Mouse (Mus musculus): ENCODE results near the gene Lgi2.

Gene Lgi2

GRCm38 (mm10) chr5:52565813-52566531 lies at the start of gene Lgi2:
Gene Lgi2, minus strand, starts transcription at chr5:52566462.
- peak; percentile 23 for DNase-seq

GRCm38 (mm10) chr5:52615421-52615820 lies 49.2 kb upstream of the Lgi2 start:
- DNase-seq, result no peak

GRCm38 (mm10) chr5:52614686-52615085 lies 48.4 kb upstream of the Lgi2 start:
- DNase-seq, result peak; percentile 34

DNA sequence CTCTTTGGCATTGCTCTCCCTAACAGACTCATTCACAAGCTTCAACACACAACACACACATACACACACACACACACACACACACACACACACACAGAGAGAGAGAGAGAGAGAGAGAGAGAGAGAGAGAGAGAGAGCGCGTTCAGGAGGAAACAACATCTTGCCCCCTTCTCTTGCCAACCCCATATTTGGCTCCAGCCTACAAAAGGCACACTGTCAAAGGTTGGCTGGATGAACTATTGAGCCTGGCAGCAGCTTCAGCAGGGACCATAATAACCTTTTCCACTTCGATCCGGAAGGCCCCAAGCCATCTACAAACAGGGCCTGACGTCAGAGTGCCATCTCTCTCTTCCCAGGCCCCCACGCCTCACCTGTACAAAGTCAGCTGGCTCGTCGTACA lies 46.5 kb upstream of the Lgi2 start:
- DNase-seq, result no peak

DNA sequence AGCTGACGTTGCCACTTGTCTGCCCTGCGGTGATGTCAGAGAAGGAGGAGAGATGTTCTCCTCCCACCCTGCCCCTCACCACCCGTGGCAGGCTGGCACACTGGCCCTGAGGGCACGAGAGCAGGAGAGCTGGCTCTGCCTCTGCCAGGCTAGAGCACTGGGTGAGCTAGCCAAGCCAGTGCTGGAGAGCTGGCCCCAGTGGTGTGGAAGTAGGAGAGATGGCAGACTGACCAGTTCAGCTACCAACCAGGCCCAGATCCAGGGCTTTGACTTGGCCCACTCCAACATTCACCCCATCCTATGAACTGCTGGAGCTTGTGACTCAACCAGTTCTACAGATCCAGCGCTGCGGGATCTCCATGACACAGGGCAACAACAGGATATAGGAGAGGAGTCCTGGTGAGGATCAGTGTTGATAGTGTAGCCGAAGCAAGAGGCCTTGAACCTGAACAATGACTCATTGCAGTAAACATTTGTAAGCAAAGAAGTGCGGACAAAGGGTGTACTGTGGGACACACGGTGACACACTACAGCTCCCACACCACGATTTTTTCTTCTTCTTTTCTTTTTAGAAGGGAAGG lies 45.1 kb upstream of the Lgi2 start:
- DNase-seq, result no peak

GRCm38 (mm10) chr5:52610306-52610705 lies 44.0 kb upstream of the Lgi2 start:
- DNase-seq, result no peak

DNA sequence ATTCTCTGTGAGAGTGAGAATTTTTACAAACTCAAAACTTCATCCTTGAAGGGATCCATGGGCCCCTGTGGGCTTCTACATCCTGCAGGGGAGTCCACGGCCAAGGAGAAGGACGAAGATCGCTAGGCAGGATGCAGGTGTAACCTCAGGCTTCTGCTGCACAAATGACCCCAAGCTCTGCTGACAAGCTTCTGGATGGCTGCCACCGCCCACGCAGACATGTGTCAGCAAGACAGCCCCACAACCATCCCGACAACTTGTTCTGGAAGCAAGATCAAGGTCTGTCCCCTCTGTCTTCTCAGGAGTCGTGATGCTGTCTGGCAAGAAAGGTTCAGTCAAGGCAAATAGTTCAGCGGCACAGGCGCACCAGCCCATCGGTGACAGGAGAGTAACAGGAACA lies 43.4 kb upstream of the Lgi2 start:
- DNase-seq, result peak; percentile 51

- DNase-seq, result no peak
Measured at GRCm38 (mm10) chr5:52604582-52605041, 38.4 kb upstream of the Lgi2 start.

- DNase-seq, result no peak
Measured at GRCm38 (mm10) chr5:52590612-52591011, 24.4 kb upstream of the Lgi2 start.

DNA sequence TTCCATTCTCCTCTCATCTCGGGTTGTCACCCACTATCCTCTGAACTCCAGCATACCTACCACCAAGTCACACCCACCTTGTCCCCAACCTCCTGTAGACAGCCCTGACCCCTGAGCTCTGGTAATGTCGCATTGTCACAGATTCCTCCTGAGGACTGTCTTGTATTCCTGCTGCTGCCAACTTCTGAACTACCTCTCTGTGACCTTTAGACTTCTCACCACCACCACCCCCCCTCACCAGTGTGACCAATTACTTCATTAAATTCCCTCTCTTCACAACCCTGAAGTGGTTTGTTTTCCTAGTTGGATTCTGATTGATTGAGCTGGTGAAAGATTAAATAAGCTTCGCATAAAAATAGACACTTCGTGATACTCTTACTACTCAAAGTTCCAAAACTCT lies 22.4 kb upstream of the Lgi2 start:
- no peak for DNase-seq

DNA sequence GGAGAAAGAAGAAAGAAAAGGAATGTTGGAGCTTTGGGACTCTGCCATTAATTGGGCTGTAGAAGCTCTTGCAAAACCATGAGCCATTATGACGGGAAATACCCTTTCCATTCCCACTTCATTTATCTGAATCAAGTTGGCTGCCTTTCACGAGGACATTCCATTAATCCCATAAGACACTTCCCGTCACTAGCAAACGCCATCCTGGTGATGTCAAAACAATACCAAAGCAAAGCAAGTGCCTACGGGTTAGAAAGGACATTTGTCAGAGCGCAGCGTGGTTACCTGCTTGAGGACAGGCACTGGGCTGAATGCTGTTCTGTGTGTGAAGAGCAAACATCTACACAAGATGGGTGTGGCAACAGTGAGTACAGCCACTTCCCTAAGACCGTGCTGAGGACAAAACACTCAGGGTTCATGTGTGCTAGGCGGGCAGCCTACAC lies 21.1 kb upstream of the Lgi2 start:
- DNase-seq, result no peak

DNA sequence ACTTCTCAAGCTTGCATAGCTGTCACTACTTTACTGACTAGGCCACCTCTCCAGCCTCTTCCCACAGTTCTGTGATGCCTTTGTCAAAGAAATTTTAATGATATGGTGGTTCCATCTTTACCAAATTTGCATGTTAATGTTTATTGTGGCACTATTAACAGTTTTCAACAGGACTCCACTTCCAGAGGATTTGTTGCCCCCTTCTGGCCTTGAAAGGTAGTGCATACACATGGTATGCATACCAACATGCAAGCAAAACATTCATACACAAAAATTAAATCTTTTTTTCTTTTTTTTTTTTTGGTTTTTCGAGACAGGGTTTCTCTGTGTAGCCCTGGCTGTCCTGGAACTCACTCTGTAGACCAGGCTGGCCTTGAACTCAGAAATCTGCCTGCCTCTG lies 6.3 kb upstream of the Lgi2 start:
- DNase-seq, result peak; percentile 21

- no peak for DNase-seq
Measured at GRCm38 (mm10) chr5:52570746-52571145, 4.5 kb upstream of the Lgi2 start.

DNA sequence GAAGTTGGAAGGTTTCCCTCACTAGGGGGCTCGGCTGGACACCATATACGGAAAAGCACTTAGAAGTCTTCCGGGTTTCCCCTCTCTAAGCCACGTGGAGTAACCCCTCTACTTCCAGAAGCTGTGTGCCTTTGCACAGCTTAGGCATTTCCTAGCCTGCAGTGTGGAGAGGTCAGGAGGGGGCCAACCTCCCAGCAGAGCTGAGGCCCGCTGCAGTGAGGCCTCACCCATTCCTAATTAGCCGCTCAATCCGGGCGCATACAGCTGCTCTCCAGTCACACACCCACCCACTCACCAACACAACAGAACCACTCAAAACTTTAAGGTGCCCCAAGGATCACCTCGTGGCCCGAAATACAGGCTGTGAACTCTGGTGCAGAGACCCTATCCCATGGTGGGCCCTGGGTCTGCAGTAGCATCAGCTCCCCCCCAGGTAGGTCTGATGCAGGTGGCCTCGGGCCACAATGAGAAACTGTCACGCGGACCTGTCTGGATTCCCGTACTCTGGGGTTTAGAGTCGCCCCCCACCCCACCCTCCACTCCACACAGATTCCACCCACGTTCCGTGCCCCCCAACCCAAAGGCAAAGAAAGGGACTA lies 949 bp downstream of the Lgi2 start:
- DNase-seq, result no peak

GRCm38 (mm10) chr5:52564351-52564750 lies 1.9 kb downstream of the Lgi2 start:
- DNase-seq, result no peak

DNA sequence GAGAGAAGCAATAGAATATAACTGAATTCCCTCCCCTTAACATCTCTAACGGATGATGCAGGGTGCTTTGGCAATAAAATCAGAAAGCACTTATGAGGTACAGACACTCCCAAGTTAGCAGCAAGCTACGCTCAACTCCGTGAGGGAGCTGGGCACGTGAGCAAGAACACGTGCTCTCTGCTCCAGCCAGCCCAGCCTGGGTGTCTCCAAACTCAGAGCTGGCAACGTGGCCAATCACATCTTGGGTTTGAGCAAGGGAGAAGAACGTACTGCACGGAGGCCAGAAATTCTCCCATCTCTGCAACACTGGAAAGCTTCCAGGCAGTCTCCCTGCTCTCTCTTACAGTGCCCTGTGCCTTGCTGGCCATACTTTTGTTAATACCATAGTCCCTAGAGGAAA lies 6.0 kb downstream of the Lgi2 start:
- no peak for DNase-seq

- no peak for DNase-seq
Measured at GRCm38 (mm10) chr5:52555526-52555925, 10.7 kb downstream of the Lgi2 start.

GRCm38 (mm10) chr5:52551318-52551632 lies 15.0 kb downstream of the Lgi2 start:
- DNase-seq, result no peak

- no peak for DNase-seq
Measured at GRCm38 (mm10) chr5:52550613-52551317, 15.5 kb downstream of the Lgi2 start.

- peak; percentile 73 for DNase-seq
Measured at GRCm38 (mm10) chr5:52546950-52547349, 19.3 kb downstream of the Lgi2 start.

DNA sequence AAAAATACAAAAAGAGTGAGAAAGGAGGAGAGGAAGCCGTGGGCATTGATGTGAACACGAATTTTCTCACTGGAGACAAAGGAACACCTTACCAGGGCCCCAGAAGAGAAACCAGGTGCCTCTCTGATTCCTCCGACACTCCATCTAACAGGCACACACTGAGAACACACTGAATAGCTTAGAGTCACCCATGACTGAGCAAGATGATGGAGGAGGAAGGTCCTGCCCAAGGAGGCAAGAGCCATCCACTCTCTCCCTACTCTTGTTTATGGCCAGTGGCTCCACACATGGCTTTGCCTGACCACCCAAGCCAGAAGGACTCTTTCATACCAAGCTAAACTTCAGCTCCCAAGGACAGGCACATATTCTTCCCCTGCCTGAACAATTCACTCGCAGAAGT lies 22.5 kb downstream of the Lgi2 start:
- DNase-seq, result no peak

GRCm38 (mm10) chr5:52540186-52540585 lies 26.1 kb downstream of the Lgi2 start:
- no peak for DNase-seq

- DNase-seq, result no peak
Measured at GRCm38 (mm10) chr5:52539483-52539882, 26.8 kb downstream of the Lgi2 start.

- no peak for DNase-seq
Measured at GRCm38 (mm10) chr5:52537024-52537423, 29.2 kb downstream of the Lgi2 start.

All from thymus, postnatal 4 days (tissue).